Mouse (Mus musculus): ENCODE data around the gene Mre11a.

GRCm38 (mm10) chr9:14866957-14867356, 82.5 kb downstream of the Mre11a start:
- TF ChIP-seq TAL1 (conservative IDR thresholded peaks at IDR 0.05; ENCODE audit: low read depth, low read length) (no peak), GATA1 (IDR thresholded peaks at IDR 0.05; ENCODE audit: borderline replicate concordance, low read length) (no peak), CTCF (IDR thresholded peaks at IDR 0.05; ENCODE audit: low read depth, low read length) (no peak), GATA2 (IDR thresholded peaks at IDR 0.05; ENCODE audit: borderline replicate concordance, low read depth, low read length) (no peak), POLR2AphosphoS5 (IDR thresholded peaks at IDR 0.05; ENCODE audit: insufficient replicate concordance, low read depth, low read length) (no peak)
